Mouse (Mus musculus) liver, embryonic 14.5 days (tissue): ENCODE results near the gene Tecta. TPM values are rescaled to one million over a fixed set of nuclear protein-coding genes. Genes with fewer than 3 reads are reported as not detected.

Source experiments
- ATAC-seq: fragments of 200-750 bp; cut with Nextera tagmentation; 2 replicates; pipeline ENCODE4 v1.8.0; 2017; ENCODE audit warnings: moderate number of reproducible peaks, mild to moderate bottlenecking, moderate library complexity; ENCODE audit not compliant: insufficient read depth
- DNase-seq, 3 experiments: peaks; one replicate each; pipeline ENCODE4 v3.0.0-alpha.2; 2012 to 2013; ENCODE audit warnings: low read depth in 3 of 3, low spot score in 3 of 3
- H3K27ac ChIP-seq: fragments of 300-500 bp; sonication (generic); 2 replicates; pipeline ENCODE4 v1.5.1; 2014; ENCODE audit warnings: moderate library complexity, mild to moderate bottlenecking, control low read depth, inconsistent platforms
- H3K27me3 ChIP-seq: fragments of 300-500 bp; sonication (generic); 2 replicates; pipeline ENCODE4 v1.6.1; 2014; ENCODE audit warnings: mild to moderate bottlenecking, low read length, moderate library complexity; ENCODE audit not compliant: control insufficient read depth, insufficient read depth
- H3K36me3 ChIP-seq: fragments of 300-500 bp; sonication (generic); replicated peaks from 2 replicates; pipeline ENCODE4 v1.6.1; 2014; ENCODE audit warnings: low read depth; ENCODE audit not compliant: control insufficient read depth, insufficient read depth
- H3K4me1 ChIP-seq, 2 experiments: fragments of 200-500 bp in 1 of 2; fragments of 300-500 bp in 1 of 2; sonication (generic) in 1 of 2; replicated peaks; 2 replicates each; pipeline ENCODE4 v1.6.1; 2012 to 2014; ENCODE audit warnings: antibody characterized with exemption in 1 of 2, inconsistent platforms in 1 of 2, low read length in 1 of 2; ENCODE audit not compliant: control insufficient read depth in 2 of 2, insufficient read depth in 2 of 2
- H3K4me2 ChIP-seq: fragments of 300-500 bp; sonication (generic); 2 replicates; pipeline ENCODE4 v1.6.1; 2014; ENCODE audit warnings: low read depth, mild to moderate bottlenecking, control low read depth, moderate library complexity
- H3K4me3 ChIP-seq, 2 experiments: fragments of 200-500 bp in 1 of 2; fragments of 300-500 bp in 1 of 2; sonication (generic) in 1 of 2; 2 replicates each; pipeline ENCODE4 v1.5.1; 2012 to 2014; ENCODE audit warnings: low read depth in 2 of 2, low read length in 2 of 2, mild to moderate bottlenecking in 2 of 2, control low read depth in 1 of 2, inconsistent platforms in 1 of 2, moderate library complexity in 1 of 2; ENCODE audit not compliant: insufficient read depth in 1 of 2
- H3K9ac ChIP-seq: fragments of 300-500 bp; sonication (generic); replicated peaks from 2 replicates; pipeline ENCODE4 v1.6.1; 2014; ENCODE audit warnings: mild to moderate bottlenecking, control low read depth, moderate library complexity
- H3K9me3 ChIP-seq: fragments of 300-500 bp; sonication (generic); 2 replicates; pipeline ENCODE4 v1.6.1; 2016; ENCODE audit warnings: low read length, mixed read lengths; ENCODE audit not compliant: control insufficient read depth
- CTCF ChIP-seq: IDR thresholded peaks from 2 replicates; pipeline ENCODE4 v1.5.1; 2016; ENCODE audit warnings: antibody characterized with exemption, low read depth, control low read depth
- EP300 ChIP-seq: IDR thresholded peaks from 2 replicates; pipeline ENCODE4 v1.6.1; 2016; ENCODE audit warnings: antibody characterized with exemption, low read depth
- WGBS: fragments of 180-500 bp; shearing (Covaris S2); extraction: QIAGEN DNeasy Blood & Tissue Kit; methylation state at CpG from one replicate; pipeline ENCODE4 v1.1.7; 2014; ENCODE audit not compliant: insufficient replicate concordance; 5-methylcytosine and 5-hydroxymethylcytosine counted together
- polyA plus RNA-seq, 2 experiments: library from polyadenylated mRNA; depleted of rRNA in 1 of 2; stranded (reverse) in 1 of 2; unstranded in 1 of 2; fragments of >200 nt; fragmentation: Nextera tagmentation in 1 of 2; extraction: Ambion mirVana in 1 of 2; gene quantifications; 2 replicates each; pipeline versions ENCODE4 v1.2.1 to v1.2.3; 2012 to 2014

Gene Tecta
- polyA plus RNA-seq, 2 experiments = 0.05 to 0.28 TPM

DNA sequence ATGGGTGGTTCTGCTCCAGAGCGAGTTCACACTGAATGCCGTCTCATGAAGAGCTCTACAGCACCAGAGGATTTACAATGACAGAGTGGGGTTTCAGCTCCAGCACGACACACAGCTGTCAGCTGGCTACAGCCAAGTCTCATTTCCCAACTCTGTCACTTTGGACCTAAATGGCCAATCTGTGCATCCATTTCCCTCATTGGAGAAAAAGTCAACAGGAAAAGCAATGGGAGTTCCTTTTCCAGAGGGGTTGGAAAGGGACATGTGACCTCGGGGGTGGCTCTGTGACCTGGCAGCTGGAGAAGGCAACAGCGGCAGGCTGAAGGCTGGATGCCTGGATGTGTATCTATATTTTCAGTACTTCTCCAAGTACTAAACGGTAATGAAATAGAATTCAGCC is 11.6 kb upstream of the Tecta start:
- H3K9ac ChIP-seq = no peak overlapping the region
- WGBS = 72% methylated on average over 6 of the region's 6 CpGs
- ATAC-seq (no peak), DNase-seq (peak in 2 of 3 experiments; percentile 9 to 17)
- H3K4me2 ChIP-seq = no peak overlapping the region
- H3K9me3 ChIP-seq = no peaks in the 10 kb centered on the region
- no peak overlapping the region for H3K27ac ChIP-seq
- TF ChIP-seq CTCF (no peak), EP300 (no peak)
- no peak overlapping the region for H3K4me3 ChIP-seq
- H3K4me1 ChIP-seq = peaks cover 0 to 3% of the 10 kb centered on the region in 2 experiments; a peak in 1 of 4 replicates
- no peaks in the 10 kb centered on the region for H3K27me3 ChIP-seq
- no peaks in the 10 kb centered on the region; the same call in 1 of the 2 replicates for H3K36me3 ChIP-seq

DNA sequence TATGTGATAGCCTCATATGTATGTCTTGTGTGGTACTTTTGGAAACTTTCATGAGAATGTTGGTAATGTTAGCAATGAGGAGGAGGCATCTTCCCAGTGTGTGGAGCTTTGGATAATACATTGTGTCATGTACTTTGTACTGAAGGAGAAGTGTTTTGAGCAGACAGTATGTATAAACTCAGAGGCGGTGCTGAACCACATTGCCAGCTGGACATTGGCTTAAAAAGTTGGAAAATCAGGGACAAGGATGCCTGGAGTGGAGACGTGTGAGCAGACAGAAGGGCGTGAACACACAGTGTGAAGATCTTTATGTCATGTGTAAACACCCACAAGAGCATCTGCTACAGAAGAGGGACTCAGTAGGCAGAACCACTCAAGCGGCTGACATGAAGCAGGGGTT is 6.0 kb upstream of the Tecta start:
- Histone ChIP-seq H3K27me3 (no peaks in the 10 kb centered on the region), H3K4me3 (no peak overlapping the region), H3K9me3 (no peaks in the 10 kb centered on the region), H3K4me1 (no peaks in the 10 kb centered on the region), H3K36me3 (no peaks in the 10 kb centered on the region), H3K27ac (no peak overlapping the region), H3K9ac (no peak overlapping the region), H3K4me2 (no peak overlapping the region)
- ATAC-seq (no peak), DNase-seq (no peak)
- no peak for TF ChIP-seq EP300
- no peak for TF ChIP-seq CTCF
- WGBS = 56% methylated on average over 4 of the region's 4 CpGs

DNA sequence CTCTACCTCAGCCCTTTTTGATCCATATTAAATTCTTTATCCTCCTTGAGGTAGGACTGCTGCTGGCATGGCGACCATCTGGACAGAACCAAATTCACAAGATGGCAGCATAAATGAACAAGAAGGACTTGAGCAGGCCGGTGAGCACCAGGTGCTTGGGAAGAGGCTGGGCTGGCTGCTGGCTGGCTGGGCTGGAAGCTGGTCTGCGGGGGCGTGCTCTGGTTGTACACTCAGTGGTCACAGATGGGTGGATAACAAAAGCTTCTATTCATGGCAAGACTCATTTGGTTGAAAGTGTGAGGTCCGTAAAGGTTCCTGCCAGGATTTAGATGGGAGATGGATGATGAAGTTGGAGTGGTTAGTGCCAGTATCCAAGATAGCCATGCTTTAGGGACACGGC is 1.8 kb upstream of the Tecta start:
- TF ChIP-seq CTCF = no peak
- no peak for TF ChIP-seq EP300
- H3K27me3 ChIP-seq = no peaks in the 10 kb centered on the region
- no peak overlapping the region for H3K9ac ChIP-seq
- H3K27ac ChIP-seq = no peak overlapping the region
- H3K4me2 ChIP-seq = no peak overlapping the region
- H3K9me3 ChIP-seq = no peaks in the 10 kb centered on the region
- DNase-seq (no peak), ATAC-seq (no peak)
- no peaks in the 10 kb centered on the region for H3K4me1 ChIP-seq
- no peaks in the 10 kb centered on the region for H3K36me3 ChIP-seq
- H3K4me3 ChIP-seq = no peak overlapping the region
- 71% methylated on average over 6 of the region's 6 CpGs for WGBS

GRCm38 (mm10) chr9:42396141-42396540 is 3.6 kb downstream of the Tecta start:
- ATAC-seq = no peak
- Histone ChIP-seq H3K4me3 (no peak overlapping the region), H3K36me3 (no peaks in the 10 kb centered on the region), H3K9ac (no peak overlapping the region), H3K27ac (no peak overlapping the region), H3K27me3 (no peaks in the 10 kb centered on the region), H3K4me2 (no peak overlapping the region), H3K9me3 (no peaks in the 10 kb centered on the region), H3K4me1 (no peaks in the 10 kb centered on the region)
- TF ChIP-seq CTCF (no peak), EP300 (no peak)
- WGBS = 37% methylated on average over 2 of the region's 2 CpGs
- DNase-seq = no peak

DNA sequence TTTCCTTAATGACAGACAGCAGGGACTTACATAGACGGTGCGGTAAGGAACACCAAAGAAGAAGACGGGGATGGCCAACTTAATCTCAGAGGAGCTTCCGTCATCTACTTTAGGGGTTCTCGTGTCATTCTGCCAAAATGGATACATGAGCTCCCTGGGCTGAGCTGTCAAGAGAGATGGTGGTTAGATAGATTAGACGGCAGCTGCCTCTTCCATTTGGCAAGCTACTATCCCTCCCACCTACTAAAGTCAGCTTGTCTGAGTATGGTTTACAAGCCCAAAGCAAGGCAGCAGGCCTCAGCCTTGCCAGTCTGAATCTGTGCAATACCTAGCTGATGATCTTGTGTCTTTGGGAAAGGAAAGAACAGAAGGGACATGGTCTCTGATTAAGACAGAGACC is 4.8 kb downstream of the Tecta start:
- H3K4me1 ChIP-seq = no peaks in the 10 kb centered on the region
- H3K36me3 ChIP-seq = no peaks in the 10 kb centered on the region
- ATAC-seq (no peak), DNase-seq (no peak)
- no peak overlapping the region for H3K4me3 ChIP-seq
- no peak overlapping the region for H3K9ac ChIP-seq
- TF ChIP-seq CTCF (no peak), EP300 (no peak)
- no peak overlapping the region for H3K27ac ChIP-seq
- H3K9me3 ChIP-seq = no peaks in the 10 kb centered on the region
- 71% methylated on average over 6 of the region's 6 CpGs for WGBS
- H3K27me3 ChIP-seq = no peaks in the 10 kb centered on the region
- no peak overlapping the region for H3K4me2 ChIP-seq
